Mouse (Mus musculus) right cerebral cortex, adult 18-20 months (tissue): ENCODE data around the gene Cd59b.
"Not testable (repeated sequence)": the region's sequence is repeated elsewhere in the genome, so short reads cannot be mapped to it uniquely, and the experiment has no call there.

Experiments used
- DNase-seq: peaks from one replicate; pipeline ENCODE4 v3.0.0; 2022; ENCODE audit warnings: mixed read lengths

Gene Cd59b

DNA sequence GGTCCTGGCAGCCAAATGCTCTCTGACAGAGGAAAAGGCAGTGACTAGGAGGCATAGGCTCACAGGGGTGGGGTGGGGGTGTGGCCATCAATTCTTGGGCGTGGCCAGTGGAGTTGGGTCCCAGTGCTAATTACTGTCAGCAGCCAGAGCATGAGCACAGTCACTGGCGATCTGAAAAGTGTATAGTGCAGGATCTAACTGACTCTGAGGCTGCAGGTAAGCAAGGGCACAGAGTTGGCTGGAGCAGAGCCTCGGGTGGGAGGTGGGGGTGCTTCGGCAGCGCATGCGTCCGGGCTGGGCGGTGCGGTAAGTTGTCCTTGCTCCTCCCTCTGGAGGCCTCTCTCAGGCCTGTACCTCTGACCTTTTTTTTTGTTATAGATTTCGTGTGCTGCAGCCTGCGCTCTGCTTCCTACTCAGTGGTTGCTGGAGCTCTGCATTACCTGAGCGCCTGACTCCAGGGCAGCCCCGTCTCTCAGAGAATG lies at the start of gene Cd59b:
Gene Cd59b, plus strand, starts transcription at position 146 of the 482 bp plus-strand sequence.
- DNase-seq = no peak

DNA sequence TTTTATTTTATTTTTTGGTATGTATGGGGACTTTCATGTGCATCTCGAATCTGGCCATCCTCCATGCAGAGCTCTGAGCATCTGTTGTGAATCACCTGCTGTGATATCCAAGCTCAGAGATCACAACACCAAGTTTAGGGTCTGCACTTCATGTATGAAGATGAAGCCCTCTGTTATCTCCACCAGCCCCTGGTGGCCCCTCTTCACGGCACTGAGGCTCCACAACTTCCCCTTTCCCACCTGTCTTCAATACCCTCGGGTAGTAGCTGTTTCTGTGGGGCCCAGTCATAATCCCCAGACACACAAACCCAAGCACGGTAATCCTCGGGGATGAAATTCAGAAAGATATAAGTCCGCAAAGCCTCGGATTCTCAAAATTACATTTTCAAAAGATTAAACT lies 46.6 kb upstream of the Cd59b start:
- DNase-seq = no peak

DNA sequence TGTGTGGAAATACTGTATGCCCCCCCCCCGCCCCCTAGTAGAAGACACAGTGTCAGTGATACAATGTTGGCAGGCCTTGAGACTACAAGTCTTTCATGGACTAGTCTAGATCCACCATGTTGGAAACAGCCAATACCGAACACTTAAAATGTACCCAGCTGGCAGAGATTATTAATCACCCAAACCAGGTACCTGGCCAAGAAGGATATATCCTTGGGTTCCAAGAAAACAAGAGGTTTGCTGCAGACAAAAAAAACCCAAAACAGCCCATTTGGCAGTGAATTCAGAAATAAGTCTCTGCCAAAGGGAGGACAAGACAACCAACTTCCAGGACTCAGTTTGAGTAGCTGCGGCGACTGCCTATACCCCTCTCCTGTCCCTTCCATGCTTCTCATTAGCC lies 45.0 kb upstream of the Cd59b start:
- DNase-seq = no peak

DNA sequence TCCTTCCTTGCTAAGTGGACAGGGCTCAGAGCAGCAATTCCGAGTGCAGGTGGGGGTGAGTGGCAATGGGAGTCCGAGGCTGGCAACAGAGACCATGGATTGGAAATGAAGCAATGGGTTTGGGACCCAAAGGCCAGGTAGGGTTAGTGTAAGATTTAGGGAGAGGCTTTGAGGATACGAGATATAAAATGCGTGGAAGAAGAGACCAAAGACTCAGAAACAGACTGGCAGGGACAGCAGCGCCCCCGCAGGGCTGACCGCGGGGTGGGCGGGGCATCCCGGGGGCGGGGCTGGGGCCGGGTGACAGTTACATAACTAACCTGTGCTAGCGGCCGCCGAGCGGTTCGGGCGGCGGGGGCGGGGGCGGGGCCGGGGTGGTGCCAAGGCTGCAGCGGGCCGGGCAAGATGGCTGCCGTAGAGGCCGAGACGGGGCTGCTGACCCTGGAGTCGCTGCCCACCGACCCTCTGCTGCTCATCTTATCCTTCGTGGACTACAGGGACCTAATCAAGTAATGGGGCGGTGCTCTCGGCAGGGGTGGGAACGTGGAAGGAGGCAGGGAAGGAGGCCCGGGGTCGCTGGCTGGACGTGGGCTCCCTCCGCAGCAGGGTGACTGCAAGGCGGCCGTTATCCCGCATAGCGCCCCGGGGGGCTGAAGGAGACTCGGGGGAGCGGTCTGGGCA lies 42.1 kb upstream of the Cd59b start, which contains the start of gene Fbxo3:
Gene Fbxo3, plus strand, starts transcription at position 264 of the 681 bp plus-strand sequence.
- DNase-seq = peak; percentile 80

DNA sequence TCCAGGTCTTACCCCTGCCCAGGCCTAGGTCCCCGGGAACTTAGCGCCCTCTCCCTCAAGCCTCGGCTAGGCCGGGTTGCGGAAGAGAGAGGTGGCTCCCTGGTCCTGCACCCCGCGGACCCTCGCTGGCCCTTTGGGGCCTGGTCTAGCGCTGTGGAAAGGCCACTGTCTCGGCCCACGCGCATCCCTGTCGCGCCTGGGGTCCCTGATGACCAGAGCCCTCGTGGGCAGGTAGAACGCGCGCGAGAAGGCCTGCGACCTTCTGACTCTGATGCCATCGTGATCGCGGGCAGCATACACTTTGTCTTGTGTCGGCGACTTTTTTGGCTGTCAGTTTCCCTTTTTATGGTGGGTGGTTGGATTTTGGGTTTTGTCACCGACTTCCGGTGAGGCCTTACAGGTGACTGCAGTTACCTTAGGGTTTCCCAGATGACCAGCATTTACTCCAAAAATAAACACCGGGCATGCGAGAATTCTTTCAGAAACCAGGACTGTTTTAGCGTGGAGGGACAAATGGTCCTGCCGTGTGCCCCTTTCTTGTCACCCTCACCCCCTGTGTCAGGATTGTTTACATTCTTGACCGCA lies 41.4 kb upstream of the Cd59b start, which contains the start of gene 4931422A03Rik:
Gene 4931422A03Rik, minus strand, starts transcription at position 223 of the 585 bp plus-strand sequence.
- DNase-seq = peak; percentile 21

DNA sequence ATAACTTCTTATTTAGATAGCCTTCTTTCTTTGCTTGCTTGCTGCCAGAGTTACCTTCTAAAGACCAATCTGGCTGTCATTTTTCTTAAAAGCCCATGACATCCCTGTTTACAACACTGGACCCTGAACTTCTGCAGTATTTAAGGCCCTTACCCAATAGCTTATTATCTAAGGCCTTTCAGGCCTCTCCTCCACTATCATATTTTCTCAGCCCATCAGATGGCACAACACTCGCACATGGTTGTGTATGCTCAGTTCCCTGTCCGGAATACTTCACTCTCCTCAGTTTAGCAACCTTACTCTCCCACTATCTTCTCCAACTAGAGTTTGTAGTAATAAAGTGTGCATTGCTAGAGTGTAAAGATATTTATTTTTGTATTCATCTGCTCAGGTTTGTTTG lies 40.6 kb upstream of the Cd59b start:
- DNase-seq = no peak

DNA sequence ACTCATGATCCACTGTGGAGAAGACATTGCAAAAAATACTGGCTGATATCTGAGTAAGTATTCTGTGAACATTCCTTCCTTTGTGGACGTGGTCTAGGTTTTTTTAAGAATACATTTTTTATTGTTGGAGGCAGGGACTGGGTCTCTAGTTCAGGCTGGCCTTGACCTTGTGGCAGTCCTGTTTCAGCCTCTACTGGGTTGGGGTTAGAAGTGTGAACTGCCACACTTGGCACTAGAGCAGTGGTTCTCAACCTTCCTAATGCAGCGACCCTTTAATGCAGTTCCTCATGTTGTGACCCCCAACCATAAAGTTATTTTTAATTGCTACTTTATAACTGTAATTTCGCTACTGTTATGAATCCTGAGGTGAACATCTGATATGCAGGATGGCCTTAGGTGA lies 39.3 kb upstream of the Cd59b start:
- DNase-seq = no peak

DNA sequence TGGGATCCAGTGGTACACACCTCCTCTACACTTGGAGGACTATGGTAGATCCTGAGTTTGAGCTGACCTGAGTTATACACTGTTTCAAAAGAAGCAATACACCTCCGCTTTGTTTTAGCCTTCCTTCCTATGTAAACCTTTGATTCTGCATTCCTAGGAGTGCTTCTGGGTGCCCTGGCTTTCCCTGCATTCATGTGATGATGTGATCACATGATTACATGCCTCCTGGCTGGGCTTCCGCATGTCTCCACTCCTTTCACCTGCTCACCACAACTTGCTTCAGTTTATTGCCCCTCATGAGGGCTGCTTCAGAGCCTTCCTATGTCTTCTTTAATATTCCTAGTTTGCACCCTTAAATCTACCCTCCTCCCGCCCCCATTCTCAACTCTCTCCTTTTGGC lies 37.6 kb upstream of the Cd59b start:
- DNase-seq = no peak

DNA sequence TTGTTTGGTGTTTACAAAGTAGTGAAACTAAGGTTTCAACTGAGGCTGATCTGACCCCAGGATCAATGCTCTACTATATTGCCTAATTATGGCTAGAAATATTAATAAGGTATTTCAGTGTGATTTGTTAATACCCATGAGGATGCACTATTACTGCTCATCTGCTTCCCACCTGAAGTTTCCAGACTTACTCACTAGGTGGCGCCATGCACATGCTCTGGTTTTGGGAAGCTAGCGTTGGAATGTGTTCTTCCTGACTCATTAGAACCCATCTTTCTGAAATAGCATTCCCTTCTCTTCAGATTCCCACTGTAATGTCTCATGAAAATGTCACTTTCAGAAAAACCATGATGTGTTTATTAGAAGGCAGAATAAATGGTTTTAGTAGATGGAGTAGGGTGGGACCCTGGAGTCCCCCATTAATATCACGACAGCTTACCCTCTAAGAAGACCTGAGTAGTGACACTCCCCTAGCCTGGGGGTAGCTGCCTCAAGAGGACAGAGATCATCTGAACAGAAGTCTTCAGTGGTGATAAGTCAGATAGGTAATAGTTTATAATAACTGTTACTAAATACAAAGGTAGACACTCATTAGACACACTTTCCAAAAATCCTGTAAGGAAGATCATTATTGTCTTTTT lies 34.7 kb upstream of the Cd59b start:
- peak; percentile 73 for DNase-seq

DNA sequence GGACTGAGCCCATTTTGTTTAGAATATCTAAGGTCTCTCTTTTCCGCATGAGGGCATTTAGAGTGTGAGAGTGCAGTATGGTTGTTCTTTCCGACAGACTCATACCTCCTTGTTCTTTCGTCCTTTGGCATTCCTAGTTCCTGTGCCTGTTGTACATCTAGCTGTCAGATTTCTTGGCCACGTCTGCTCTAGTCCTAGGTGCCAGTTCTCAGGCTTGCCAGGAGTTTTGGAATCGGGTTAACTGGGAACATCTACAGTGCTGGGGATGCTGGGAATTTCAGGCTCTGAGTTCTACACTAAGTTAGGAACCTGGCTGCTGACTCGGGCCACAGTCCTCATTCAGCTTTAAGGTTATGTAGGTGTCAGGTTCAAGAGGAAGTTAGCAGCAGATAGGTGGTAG lies 34.1 kb upstream of the Cd59b start:
- DNase-seq = no peak

DNA sequence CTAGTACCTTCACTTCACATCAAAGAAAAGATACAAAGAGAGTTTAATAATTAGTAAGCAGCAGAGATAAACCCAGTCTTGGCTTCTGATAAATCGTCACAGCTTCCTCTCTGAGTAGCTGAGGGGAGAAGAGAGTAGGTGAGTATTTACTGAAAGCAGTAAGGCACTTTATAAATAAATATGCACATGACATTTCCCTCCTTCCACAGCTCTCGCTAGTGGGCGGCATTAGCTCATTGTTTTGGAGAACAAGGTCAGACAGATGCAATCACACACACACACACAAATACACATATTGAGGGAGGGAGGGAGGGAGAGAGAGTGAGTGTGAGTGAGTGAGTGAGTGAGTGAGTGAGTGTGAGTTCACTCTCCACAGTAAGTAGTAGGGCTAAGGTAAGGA lies 33.3 kb upstream of the Cd59b start:
- DNase-seq = no peak

DNA sequence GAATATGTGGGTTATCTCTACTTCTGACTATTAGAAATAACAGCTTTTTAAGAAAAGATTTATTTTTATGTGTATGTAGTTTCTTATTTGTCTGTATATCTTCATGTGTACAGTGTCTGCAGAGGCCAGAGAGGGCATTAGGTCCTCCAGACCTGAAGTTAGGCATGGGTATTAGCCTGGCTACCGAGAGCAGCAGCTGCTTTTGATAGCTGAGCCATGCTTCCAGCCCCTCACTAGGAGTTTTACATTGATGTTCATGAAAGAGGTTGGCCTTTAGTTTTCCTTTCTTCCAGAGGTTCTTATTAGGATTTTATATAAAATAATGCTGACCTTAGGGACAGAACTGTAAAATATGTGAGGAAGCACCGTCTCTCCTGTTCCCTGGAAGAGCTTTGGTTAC lies 31.4 kb upstream of the Cd59b start:
- no peak for DNase-seq

DNA sequence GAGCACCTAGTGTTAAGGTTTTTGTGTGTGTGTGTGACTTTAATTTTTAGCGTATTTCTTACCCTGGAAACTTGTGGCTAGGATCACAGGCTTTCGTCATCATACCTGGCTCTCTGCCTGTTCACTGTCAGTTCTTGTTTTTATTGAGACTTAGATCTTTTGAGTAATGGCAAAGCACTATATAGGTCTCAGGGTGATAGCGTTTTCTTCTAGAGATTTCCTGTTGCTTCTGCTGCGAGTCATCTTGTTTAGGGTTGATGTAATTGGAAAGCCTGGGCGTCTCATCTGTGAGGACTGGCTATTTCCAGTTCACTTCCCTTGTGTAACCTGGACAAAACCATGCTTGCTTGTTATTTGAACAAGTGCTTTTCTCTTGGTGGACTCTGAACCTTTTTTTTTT lies 28.0 kb upstream of the Cd59b start:
- DNase-seq = no peak

DNA sequence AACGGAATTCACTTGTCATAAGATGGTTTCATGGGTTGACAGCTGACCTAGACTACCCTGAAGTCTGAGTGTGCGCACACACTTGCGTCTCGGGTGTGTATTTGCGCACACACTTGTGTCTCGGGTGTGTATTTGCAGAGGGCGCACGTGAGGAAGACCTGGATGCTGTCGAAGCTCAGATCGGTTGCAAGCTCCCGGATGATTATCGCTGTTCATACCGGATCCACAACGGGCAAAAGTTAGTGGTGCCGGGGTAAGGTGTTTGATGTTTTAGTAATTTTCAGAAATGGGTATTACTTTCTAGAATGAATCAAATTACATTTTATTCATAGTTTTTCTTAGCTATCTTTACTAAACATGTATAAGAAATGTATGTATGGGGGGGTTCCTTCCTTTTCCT lies 26.9 kb upstream of the Cd59b start:
- no peak for DNase-seq

DNA sequence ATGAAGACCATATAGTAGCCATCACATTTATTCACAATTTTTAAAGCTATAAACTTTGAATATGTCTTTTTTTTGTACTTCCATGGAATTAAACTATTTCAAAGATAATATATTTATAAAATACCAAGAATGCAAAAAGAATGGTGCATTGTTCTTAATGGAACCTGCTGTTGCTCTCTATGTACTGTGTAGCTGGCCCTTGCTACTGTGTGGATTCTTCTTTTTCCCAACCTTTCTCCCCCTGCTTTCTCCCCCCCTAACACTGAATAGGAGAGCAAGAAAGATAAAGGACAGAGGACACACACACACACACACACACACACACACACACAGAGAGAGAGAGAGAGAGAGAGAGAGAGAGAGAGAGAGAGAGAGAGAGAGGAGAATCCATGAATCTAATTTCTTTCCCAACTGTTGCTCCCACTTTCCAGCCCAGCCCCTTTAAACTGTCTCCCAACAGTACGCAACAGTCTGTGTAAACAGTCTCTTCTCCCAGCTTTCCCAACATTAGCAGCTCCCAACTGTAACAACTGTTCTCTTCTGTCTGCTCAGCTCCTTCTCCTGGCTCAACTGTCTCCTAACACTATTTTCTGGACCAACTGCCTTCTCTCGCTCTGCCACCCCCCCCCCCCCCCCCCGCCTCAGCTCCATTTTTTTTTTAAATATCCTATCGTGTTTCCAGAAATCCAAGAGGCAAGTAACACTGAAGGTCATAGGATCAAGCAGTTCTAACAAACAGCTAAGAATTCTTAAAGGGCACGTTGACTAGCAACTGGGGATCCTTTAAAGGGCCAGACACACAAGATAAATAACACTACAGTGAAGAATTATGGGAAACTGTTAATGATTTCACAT lies 25.8 kb upstream of the Cd59b start:
- DNase-seq = no peak

DNA sequence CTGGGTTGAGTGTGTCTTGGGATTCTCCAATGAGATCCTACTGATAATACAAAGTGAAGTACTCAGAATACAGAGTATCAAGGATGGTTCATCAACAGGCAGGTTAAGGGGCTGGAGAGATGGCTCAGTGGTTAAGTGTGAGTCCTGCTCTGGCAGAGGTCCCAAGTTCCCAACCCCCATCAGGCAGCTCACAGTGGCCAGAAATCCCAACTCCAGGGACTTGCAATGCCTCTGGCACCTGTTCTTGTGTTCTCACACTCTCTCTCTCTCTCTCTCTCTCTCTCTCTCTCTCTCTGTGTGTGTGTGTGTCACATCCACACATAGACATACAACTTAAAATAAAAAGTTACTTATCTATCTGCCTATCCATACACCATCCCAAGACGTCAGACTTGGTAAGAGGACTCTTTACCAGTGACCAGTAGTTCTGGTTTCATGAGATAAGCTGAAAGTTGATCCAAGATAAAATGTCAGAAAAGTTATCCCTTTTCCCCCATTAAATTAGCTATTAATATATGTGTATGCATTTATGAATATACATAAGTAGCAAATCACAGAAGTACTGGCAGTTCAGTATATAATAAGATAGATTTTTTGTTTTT lies 25.1 kb upstream of the Cd59b start:
- DNase-seq = no peak

DNA sequence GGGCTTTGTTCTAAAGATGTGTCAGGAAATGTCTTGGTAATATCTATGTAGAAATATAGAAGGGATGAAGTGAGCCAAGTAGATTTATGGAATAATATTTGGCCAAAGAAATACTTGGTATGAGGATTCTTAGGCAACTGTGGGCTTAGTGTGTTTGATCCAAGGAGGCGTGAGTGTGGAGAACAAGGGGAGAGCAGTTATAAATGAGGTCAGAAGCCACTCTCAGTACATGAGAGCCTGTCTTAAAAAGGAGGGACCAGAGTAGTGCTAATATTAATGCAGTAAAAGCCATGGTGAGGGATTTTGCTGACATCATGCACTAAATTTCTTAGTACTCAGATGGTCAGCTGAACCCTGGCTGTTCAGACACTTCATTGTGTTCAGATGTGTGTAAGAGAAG lies 11.3 kb upstream of the Cd59b start:
- no peak for DNase-seq

DNA sequence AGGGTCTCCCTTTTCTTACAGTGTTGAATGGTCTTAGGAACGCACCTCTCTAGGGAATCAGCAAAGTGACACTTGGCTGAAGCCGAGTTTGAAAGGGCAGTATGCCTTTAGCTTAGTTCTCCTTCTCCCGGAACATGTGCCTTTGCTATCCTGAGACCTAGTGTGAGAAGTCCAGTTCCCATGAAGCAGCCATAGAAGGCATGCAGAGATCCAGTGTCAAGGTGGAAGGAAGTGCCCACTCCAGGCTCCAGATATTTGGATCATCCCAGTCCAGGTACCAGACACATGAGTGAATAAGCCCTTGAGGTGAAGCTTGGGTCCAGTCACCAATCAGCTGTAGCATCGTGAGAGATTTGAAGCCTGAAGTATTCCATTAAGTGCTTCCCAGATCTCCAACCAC lies 10.7 kb upstream of the Cd59b start:
- no peak for DNase-seq

DNA sequence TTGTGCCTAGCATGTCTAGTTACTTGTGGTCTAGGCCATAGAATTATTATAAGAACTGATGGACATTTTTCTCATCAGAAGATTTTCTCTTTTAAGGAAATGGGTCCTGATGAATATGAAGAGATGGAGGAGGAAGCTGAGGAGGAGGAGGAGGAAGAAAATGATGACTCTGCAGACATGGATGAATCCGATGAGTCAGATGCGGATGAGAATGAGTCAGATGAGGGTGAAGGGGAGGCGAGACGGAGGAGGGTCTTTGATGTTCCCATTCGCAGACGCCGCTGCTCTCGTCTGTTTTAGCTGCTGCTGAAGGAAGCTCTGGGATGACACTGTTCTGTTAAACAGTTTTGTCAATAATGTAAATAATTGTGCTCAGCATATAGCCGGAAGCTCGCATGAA lies 9.9 kb upstream of the Cd59b start:
- peak; percentile 75 for DNase-seq

DNA sequence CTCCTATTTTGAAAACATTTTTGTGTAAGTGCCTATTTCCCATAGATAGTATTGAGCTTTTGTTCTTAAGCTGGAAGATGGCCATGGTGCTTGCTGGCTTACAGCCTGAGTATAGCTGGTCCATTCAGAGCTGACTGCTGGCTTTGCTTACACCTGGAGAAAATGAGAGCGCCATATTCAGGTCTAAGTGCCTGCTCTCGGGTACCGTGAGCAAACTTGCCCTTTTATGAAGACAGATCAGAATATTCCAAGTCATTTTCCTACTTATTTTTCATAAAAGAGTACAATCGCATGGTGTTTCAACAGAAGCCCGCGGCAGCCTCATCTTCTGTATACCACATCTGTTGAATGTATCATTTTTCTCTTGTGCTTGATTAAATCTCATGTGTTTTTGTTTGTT lies 8.7 kb upstream of the Cd59b start:
- DNase-seq = no peak

DNA sequence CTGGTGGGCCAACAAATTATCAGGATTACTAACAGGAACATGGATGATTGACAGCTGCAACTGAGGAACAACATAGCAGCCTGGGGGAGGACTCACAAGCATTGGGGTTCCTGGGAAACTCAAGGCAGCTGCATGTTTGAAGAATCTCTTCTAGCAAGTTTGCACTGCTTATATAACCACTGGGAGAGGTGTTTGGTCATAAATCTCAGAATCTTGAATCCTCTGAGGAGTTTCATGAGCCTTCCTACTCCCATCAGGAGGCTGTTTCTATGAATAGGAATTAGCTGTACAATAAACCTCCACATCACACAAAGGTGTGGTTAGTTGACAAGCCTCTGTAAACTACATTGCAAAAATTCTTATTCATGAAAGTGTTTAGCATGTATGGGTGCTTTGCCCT lies 7.0 kb upstream of the Cd59b start:
- DNase-seq = no peak

DNA sequence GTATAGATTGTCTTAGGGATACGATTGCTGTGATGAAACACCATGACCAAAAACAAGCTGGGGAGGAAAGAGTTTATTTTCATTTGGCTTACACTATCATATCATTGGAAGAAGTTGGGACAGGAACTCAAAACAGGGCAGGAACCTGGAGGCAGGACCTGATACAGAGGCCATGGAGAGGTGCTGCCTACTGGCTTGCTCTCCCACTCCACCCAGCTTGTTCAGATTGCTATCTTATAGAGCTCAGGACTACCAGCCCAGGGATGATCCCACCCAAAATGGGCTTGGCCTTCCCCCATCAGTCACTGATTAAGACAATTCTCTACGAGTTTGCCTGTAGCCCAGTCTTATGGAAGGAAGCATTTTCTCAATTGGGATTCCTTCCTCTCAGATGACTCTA lies 5.5 kb upstream of the Cd59b start:
- no peak for DNase-seq

DNA sequence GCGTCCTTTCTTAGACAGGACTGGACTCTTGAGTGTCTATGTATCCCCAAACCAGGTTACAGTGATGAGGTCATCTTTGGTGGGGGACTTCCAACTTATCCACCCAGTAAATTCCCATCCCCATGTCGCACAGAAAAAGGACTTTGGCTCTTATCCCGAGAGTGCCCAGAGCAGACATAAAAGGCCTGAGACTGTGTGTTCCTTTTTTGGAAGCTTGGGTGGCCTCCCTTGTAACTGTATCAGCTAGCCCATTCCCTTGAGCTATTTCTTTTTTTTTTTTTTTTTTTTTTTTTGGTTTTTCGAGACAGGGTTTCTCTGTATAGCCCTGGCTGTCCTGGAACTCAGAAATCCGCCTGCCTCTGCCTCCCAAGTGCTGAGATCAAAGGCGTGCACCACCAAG lies 4.1 kb upstream of the Cd59b start, which contains the start of gene Gm10912:
Gene Gm10912, plus strand, starts transcription at position 301 of the 400 bp plus-strand sequence.
- DNase-seq = not testable (repeated sequence)
